Mouse (Mus musculus) thymus, adult 2 months (tissue): ENCODE data around the gene Abca4.

Experiments
- CTCF ChIP-seq: fragments of 200-500 bp; IDR thresholded peaks from 2 replicates; pipeline ENCODE4 v1.5.1; 2012; ENCODE audit warnings: mild to moderate bottlenecking, control low read depth, low read length, moderate library complexity, borderline replicate concordance; ENCODE audit not compliant: control insufficient read depth, poor library complexity, insufficient read depth; ENCODE audit errors: extremely low read depth
- POLR2A ChIP-seq: fragments of 200-500 bp; IDR thresholded peaks from 2 replicates; pipeline ENCODE4 v1.6.1; 2012; ENCODE audit warnings: mild to moderate bottlenecking, low read length, control low read depth, moderate library complexity; ENCODE audit not compliant: control insufficient read depth, poor library complexity, insufficient read depth; ENCODE audit errors: extremely low read depth

- no peak for TF ChIP-seq CTCF
- TF ChIP-seq POLR2A, result no peak
These were observed 163.5 kb downstream of the Abca4 start for GRCm38 (mm10) chr3:122207766-122208165.
